Mouse (Mus musculus) stomach, postnatal 0 days (tissue): Measurements from ENCODE around the gene Gabrg1. TPM values are rescaled to one million over a fixed set of nuclear protein-coding genes. Genes with fewer than 3 reads are reported as not detected.

Source experiments
- ATAC-seq: fragments of 200-750 bp; cut with Nextera tagmentation; 2 replicates; pipeline ENCODE4 v1.8.0; 2017; ENCODE audit not compliant: low FRiP score, low TSS enrichment
- DNase-seq: peaks from one replicate; pipeline ENCODE4 v3.0.0-alpha.2; 2016; ENCODE audit warnings: low spot score
- H3K27ac ChIP-seq: fragments of 300-500 bp; sonication (generic); replicated peaks from 2 replicates; pipeline ENCODE4 v1.5.1; 2014; ENCODE audit warnings: mild to moderate bottlenecking, control low read depth
- H3K27me3 ChIP-seq: fragments of 300-500 bp; sonication (generic); 2 replicates; pipeline ENCODE4 v1.6.1; 2014; ENCODE audit warnings: low read length; ENCODE audit not compliant: control insufficient read depth, insufficient read depth
- H3K36me3 ChIP-seq: fragments of 300-500 bp; sonication (generic); 2 replicates; pipeline ENCODE4 v1.6.1; 2014; ENCODE audit warnings: low read length, mixed read lengths; ENCODE audit not compliant: control insufficient read depth, insufficient read depth
- H3K4me1 ChIP-seq: fragments of 300-500 bp; sonication (generic); replicated peaks from 2 replicates; pipeline ENCODE4 v1.6.1; 2014; ENCODE audit warnings: antibody characterized with exemption; ENCODE audit not compliant: control insufficient read depth, insufficient read depth
- H3K4me2 ChIP-seq: fragments of 300-500 bp; sonication (generic); replicated peaks from 2 replicates; pipeline ENCODE4 v1.6.1; 2014; ENCODE audit warnings: low read depth, mild to moderate bottlenecking, control low read depth, moderate library complexity
- H3K4me3 ChIP-seq: fragments of 300-500 bp; sonication (generic); 2 replicates; pipeline ENCODE4 v1.5.1; 2014; ENCODE audit warnings: low read depth, low read length, control low read depth
- H3K9ac ChIP-seq: fragments of 300-500 bp; sonication (generic); 2 replicates; pipeline ENCODE4 v1.6.1; 2014; ENCODE audit warnings: mild to moderate bottlenecking, low read length, control low read depth, mixed read lengths
- H3K9me3 ChIP-seq: fragments of 300-500 bp; sonication (generic); 2 replicates; pipeline ENCODE4 v1.6.1; 2016; ENCODE audit warnings: low read length; ENCODE audit not compliant: control insufficient read depth
- CTCF ChIP-seq: IDR thresholded peaks from 2 replicates; pipeline ENCODE4 v1.5.1; 2016; ENCODE audit warnings: antibody characterized with exemption, low read depth, mild to moderate bottlenecking, moderate library complexity
- EP300 ChIP-seq: optimal IDR thresholded peaks from 2 replicates; pipeline ENCODE3; 2016; ENCODE audit warnings: antibody characterized with exemption
- polyA plus RNA-seq: library from polyadenylated mRNA; unstranded; fragments of >200 nt; fragmentation: Nextera tagmentation; extraction: Ambion mirVana; gene quantifications from 2 replicates; pipeline ENCODE4 v1.2.1, GENCODE M21; 2015

Gabrg1 gene
- polyA plus RNA-seq, 1 experiment from 2014 or later = not detected

- Histone ChIP-seq H3K9ac (no peak overlapping the region), H3K27ac (no peak overlapping the region), H3K4me3 (no peak overlapping the region), H3K9me3 (no peaks in the 10 kb centered on the region), H3K27me3 (no peaks in the 10 kb centered on the region), H3K4me1 (no peaks in the 10 kb centered on the region), H3K36me3 (no peaks in the 10 kb centered on the region), H3K4me2 (no peak overlapping the region)
- DNase-seq (no peak), ATAC-seq (no peak)
- TF ChIP-seq EP300 (no peak), CTCF (no peak)
Measured at GRCm38 (mm10) chr5:70704361-70704760, 138.1 kb downstream of the Gabrg1 start.
